Mouse (Mus musculus): ENCODE results near the gene Ndufs1.
A peak's percentile ranks its signal among the peaks of the same experiment; 100 is the strongest.

Gene Ndufs1

DNA sequence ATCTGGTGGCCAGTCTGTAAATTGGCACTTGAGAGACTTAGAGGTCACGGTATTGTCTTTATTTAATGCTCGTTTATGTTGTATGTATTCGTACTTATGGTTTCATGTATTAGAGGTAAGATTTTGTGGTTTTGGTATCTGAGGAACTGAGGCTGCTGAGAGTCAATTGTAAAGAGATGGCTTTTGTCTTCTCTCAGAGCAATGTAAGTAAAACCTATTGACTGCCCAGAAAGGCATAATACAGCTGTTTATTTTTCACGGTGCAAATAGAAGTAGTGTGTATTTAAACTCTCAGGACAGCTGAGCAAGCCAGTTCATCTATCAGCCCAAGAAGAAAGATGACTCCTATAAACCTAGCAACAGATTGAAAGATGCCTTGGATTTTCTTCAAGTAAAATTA is 61.5 kb downstream of the Ndufs1 start:
- peak; percentile 6 for DNase-seq

- DNase-seq: peak; percentile 93
Observed at GRCm38 (mm10) chr1:63114136-63114781, 62.4 kb downstream of the Ndufs1 start, which contains the start of gene Ino80d. Ino80d (minus strand) TSS chr1:63114667.

GRCm38 (mm10) chr1:63113274-63114135 is 63.1 kb downstream of the Ndufs1 start:
- peak; percentile 70 for DNase-seq

- DNase-seq: peak; percentile 41
Observed at GRCm38 (mm10) chr1:63112865-63113261, 63.8 kb downstream of the Ndufs1 start.

DNA sequence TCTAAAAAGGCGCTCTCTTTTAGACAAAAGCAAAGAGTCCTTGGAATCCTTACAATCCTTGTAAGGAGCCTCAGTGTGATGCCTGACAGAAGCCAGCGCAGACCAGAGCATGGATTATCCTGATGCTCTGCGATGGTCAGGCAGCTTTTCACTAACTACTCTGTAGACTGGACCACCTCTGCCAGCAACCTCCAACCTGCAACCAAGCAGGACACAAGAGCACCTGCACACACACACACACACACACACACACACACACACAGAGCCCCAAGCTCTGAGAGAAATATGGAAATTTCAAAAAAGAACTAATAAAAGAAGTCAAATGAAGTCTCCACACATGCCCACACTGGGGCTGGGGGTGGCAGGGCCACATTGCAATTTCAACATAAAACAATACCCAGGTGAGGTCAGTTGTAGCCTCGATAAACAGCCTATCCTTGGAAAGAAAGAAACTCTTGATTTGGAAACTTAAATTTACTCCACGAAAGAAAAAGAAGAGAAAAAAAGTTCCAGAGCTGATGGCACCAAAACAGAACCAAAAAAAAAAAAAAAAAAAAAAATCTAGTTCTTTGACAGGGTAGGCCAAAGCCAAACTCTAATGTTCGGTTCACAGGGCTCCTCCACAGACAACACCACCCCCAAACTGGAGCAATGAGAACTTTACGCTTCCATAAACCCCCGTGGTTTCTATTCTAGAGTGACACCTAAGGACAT is 64.3 kb downstream of the Ndufs1 start:
- no peak for DNase-seq

DNA sequence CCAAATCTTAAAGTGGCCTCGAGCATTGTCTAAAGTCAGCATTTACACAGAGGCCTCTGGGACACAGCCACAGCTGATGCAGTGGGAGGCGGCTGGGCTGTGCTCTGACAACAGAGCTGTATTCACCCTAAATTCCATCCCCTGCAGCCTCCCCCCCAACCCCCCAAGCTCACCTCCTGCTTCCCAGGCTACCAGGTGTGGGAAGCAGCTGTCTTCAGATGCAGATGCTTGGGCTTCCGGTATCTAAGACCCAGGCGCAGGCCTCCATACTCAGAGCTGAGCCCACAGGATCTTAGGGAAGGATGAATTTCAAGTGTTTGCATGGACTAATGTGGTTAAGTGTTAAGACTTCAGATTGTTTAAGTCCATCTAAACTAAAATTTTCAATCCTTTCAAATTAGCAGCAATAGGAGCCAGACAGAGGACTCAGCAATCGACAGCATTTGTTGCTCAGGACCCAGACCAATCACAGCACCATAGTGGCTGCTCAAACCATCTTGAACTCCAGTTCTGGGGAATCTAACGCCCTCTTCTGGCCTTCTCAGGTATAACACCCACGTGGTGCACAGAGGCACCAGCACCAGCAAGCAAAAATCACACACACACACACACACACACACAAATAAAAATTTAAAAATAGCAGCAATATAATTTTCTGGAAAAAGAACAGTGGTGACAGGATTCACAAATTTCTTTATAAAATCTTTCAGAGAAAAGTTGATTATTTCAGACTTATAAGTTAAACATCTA is 65.9 kb downstream of the Ndufs1 start:
- DNase-seq: peak; percentile 62

- DNase-seq: no peak
Observed at GRCm38 (mm10) chr1:63107614-63108327, 68.9 kb downstream of the Ndufs1 start.

DNA sequence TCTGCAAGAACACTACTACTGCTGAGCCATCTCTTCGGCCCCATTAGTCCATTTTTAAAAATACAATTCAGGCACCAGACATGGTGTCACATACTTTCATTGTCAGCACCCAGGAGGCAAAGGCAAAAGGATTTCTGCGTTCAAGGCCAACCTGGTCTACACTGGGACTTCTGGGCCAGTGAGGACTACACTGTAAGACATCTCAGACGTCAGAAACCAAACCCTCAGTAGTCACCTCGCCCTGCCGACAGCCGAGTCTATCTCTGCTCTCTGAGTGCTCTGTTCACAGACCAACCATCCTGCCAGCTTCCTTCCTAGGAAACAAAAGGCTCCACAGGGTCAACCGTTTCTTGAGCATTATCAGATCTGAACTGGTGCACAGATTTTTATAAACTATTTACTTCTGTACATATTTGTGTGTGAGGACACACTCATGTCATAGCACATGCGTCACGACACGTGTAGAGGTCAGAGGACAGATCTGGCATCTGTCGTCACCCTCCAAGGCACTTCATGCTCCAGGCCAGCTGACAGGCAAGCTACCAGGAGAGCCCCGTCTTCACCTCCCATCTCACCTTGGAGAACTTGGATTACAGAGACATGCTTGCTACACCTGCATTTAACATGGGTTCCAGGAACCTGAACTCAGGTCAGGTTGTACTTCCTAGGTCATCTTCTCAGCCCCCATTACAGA is 73.7 kb downstream of the Ndufs1 start:
- DNase-seq: no peak

- no peak for DNase-seq
Observed at GRCm38 (mm10) chr1:63100196-63100595, 76.4 kb downstream of the Ndufs1 start.

- DNase-seq: no peak
Observed at GRCm38 (mm10) chr1:63098831-63099230, 77.8 kb downstream of the Ndufs1 start.

DNA sequence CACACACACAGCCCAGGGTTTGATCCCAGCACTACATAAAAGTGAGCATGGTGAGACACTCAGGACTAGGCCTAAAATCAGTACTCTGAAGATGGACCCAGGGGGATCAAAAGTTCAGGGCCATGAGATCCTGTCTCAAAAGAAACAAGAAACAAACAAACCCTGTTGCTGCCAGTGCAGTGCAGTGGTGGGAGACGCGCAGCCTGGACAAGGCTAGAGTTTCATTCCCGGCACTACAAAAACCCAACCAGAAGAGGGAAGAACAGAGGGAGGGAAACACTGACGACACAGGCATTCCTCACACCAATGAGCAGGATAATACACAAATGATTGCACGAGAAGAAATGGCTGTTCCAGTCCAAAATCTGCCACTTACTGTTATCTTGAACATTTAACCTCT is 80.6 kb downstream of the Ndufs1 start:
- no peak for DNase-seq
